Mouse (Mus musculus) embryonic fibroblast, embryonic 13.5 days (primary cell): ENCODE measurements around the gene Hoxd3.

Experiments used
- CTCF ChIP-seq: IDR thresholded peaks from 2 replicates; pipeline ENCODE4 v1.5.1; 2011; ENCODE audit warnings: mild to moderate bottlenecking, control low read depth, low read length, moderate library complexity, borderline replicate concordance; ENCODE audit not compliant: insufficient read depth
- POLR2A ChIP-seq: IDR thresholded peaks from 2 replicates; pipeline ENCODE4 v1.6.1; 2011; ENCODE audit warnings: low read depth, mild to moderate bottlenecking, control low read depth, low read length, moderate library complexity

- TF ChIP-seq CTCF (no peak), POLR2A (no peak)
These were observed 15.0 kb upstream of the Hoxd3 start for GRCm38 (mm10) chr2:74696442-74697335.
